Mouse (Mus musculus) heart, postnatal 0 days (tissue): Measurements from ENCODE around the gene Dnm3. TPM values are rescaled to one million over a fixed set of nuclear protein-coding genes. Genes with fewer than 3 reads are reported as not detected.

Source experiments
- ATAC-seq: fragments of 200-750 bp; cut with Nextera tagmentation; 2 replicates; pipeline ENCODE4 v1.8.0; 2017; ENCODE audit warnings: low read depth, moderate number of reproducible peaks, moderate library complexity; ENCODE audit not compliant: insufficient read depth
- DNase-seq: peaks from one replicate; pipeline ENCODE4 v3.0.0-alpha.2; 2016; ENCODE audit warnings: low spot score
- H3K27ac ChIP-seq: fragments of 300-500 bp; sonication (generic); 2 replicates; pipeline ENCODE4 v1.5.1; 2014; ENCODE audit warnings: low read depth, mild to moderate bottlenecking
- H3K27me3 ChIP-seq: fragments of 300-500 bp; sonication (generic); 2 replicates; pipeline ENCODE4 v1.6.1; 2014; ENCODE audit warnings: low read length, mixed read lengths; ENCODE audit not compliant: control insufficient read depth, insufficient read depth
- H3K36me3 ChIP-seq: fragments of 300-500 bp; sonication (generic); replicated peaks from 2 replicates; pipeline ENCODE4 v1.6.1; 2014; ENCODE audit warnings: low read length, mixed read lengths; ENCODE audit not compliant: control insufficient read depth, insufficient read depth
- H3K4me1 ChIP-seq: fragments of 300-500 bp; sonication (generic); 2 replicates; pipeline ENCODE4 v1.6.1; 2014; ENCODE audit warnings: antibody characterized with exemption; ENCODE audit not compliant: control insufficient read depth, insufficient read depth
- H3K4me2 ChIP-seq: fragments of 300-500 bp; sonication (generic); 2 replicates; pipeline ENCODE4 v1.6.1; 2014; ENCODE audit warnings: low read depth, mild to moderate bottlenecking, low read length, moderate library complexity
- H3K4me3 ChIP-seq: fragments of 300-500 bp; sonication (generic); 2 replicates; pipeline ENCODE4 v1.5.1; 2014; ENCODE audit warnings: low read depth, low read length
- H3K9ac ChIP-seq: fragments of 300-500 bp; sonication (generic); replicated peaks from 2 replicates; pipeline ENCODE4 v1.6.1; 2014; ENCODE audit warnings: low read depth, low read length, mixed read lengths
- H3K9me3 ChIP-seq: fragments of 300-500 bp; sonication (generic); replicated peaks from 2 replicates; pipeline ENCODE4 v1.6.1; 2016; ENCODE audit warnings: low read length; ENCODE audit not compliant: control insufficient read depth
- CTCF ChIP-seq: IDR thresholded peaks from 2 replicates; pipeline ENCODE4 v1.5.1; 2016; ENCODE audit warnings: antibody characterized with exemption, control low read depth, low read depth
- EP300 ChIP-seq: IDR thresholded peaks from 2 replicates; pipeline ENCODE4 v1.6.1; 2016; ENCODE audit warnings: antibody characterized with exemption, low read depth
- WGBS: fragments of 180-500 bp; shearing (Covaris S2); extraction: QIAGEN DNeasy Blood & Tissue Kit; methylation state at CpG from one replicate; pipeline ENCODE4 v1.1.7; 2014; 5-methylcytosine and 5-hydroxymethylcytosine counted together
- polyA plus RNA-seq: library from polyadenylated mRNA; unstranded; fragments of >200 nt; fragmentation: Nextera tagmentation; extraction: Ambion mirVana; gene quantifications from 2 replicates; pipeline ENCODE4 v1.2.1, GENCODE M21; 2015
- total RNA-seq: library from RNA; depleted of rRNA; stranded (reverse); fragments of >200 nt; gene quantifications from 2 replicates; pipeline ENCODE4 v1.2.3, GENCODE M21; 2014; ENCODE audit warnings: low replicate concordance

Dnm3 gene
- total and polyA plus RNA-seq, 2 experiments from 2014 or later, result 1.9 to 2.4 TPM

DNA sequence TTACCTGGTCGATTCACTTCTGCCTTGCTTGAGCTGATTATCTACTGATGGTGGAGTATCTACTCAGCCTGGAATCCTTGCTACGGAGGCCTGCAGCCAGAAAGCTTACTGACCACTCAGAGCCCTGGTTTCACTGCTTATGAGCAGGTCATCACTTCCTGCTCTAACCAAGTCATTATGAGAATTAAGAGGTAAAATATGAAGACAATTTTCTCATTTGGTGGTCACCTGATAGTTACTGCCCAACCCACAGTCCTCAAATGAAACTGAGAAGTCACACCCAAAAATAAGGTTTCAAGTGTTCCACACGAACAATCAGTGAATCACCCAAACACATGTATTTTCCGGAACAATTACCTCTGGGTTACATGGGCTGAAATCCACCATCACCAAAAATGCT, 289.1 kb downstream of the Dnm3 start:
- H3K27ac ChIP-seq, result no peak overlapping the region
- 76% methylated on average over 4 of the region's 4 CpGs for WGBS
- no peak for DNase-seq

GRCm38 (mm10) chr1:162187352-162188120, 290.3 kb downstream of the Dnm3 start:
- 51% methylated on average over 8 of the region's 8 CpGs for WGBS
- Histone ChIP-seq H3K27me3 (no peaks in the 10 kb centered on the region), H3K4me3 (no peak overlapping the region), H3K9me3 (no peaks in the 10 kb centered on the region), H3K36me3 (no peaks in the 10 kb centered on the region), H3K27ac (peak overlapping the region; percentile 66), H3K4me2 (no peak overlapping the region), H3K4me1 (peaks cover 30% of the 10 kb centered on the region), H3K9ac (no peak overlapping the region)
- TF ChIP-seq CTCF (no peak), EP300 (no peak)
- no peak for ATAC-seq
- peak; percentile 16 for DNase-seq

More for the DNA sequence above, 289.1 kb downstream of the Dnm3 start:
- H3K4me2 ChIP-seq, result no peak overlapping the region
- no peaks in the 10 kb centered on the region for H3K27me3 ChIP-seq
- ATAC-seq, result no peak
- H3K36me3 ChIP-seq, result no peaks in the 10 kb centered on the region
- no peak for TF ChIP-seq EP300
- no peak for TF ChIP-seq CTCF
- H3K9me3 ChIP-seq, result no peaks in the 10 kb centered on the region
- H3K4me1 ChIP-seq, result peaks cover 25% of the 10 kb centered on the region
- H3K9ac ChIP-seq, result no peak overlapping the region
- no peak overlapping the region for H3K4me3 ChIP-seq

DNA sequence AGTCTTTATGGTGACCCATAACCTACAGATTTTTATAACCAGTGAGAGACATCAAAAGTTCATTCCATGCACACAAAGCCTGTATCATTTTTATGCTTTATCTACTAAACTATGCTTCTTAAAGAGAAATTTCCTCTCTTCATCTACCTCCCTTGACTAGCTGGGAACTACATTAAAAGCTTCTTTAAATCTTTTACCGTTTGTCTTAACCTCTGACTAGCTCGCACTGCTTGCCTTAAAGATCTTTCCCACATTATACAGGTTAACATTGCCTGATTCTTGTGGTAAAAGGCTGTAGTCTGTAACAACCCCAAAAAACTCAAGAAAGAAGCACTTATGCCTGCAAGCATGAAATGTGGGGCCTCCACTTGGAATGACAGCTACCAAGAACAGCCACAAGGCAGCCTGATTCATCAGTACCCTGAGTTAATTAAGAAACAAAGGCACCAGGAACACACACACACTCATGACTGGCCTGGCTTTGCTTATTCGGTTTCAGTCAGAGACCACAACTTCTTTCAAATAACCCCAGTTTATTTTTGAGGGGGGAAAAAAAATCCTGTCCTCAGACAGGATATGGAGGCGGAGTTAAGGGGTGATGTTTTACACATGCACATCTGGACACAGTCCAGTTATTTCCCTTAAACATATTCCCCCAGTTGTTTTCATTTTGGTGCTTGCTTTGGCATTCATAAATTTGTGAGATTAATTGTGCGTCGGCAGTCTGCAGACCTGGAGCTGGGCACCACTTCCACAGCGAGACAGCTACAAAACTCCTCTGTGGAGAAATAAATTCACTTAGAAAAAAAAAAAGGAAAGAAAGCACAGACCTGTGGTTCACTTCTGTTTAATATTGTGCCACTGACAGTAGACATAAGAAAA, 291.1 kb downstream of the Dnm3 start:
- H3K4me1 ChIP-seq, result peaks cover 32% of the 10 kb centered on the region
- H3K4me2 ChIP-seq, result no peak overlapping the region
- no peaks in the 10 kb centered on the region for H3K9me3 ChIP-seq
- H3K27me3 ChIP-seq, result no peaks in the 10 kb centered on the region
- no peak for ATAC-seq
- H3K36me3 ChIP-seq, result no peaks in the 10 kb centered on the region
- H3K9ac ChIP-seq, result no peak overlapping the region
- TF ChIP-seq CTCF, result no peak
- no peak for TF ChIP-seq EP300
- 51% methylated on average over 7 of the region's 7 CpGs for WGBS
- no peak overlapping the region for H3K4me3 ChIP-seq
- peak overlapping the region; percentile 66 for H3K27ac ChIP-seq
- DNase-seq, result peak; percentile 18

DNA sequence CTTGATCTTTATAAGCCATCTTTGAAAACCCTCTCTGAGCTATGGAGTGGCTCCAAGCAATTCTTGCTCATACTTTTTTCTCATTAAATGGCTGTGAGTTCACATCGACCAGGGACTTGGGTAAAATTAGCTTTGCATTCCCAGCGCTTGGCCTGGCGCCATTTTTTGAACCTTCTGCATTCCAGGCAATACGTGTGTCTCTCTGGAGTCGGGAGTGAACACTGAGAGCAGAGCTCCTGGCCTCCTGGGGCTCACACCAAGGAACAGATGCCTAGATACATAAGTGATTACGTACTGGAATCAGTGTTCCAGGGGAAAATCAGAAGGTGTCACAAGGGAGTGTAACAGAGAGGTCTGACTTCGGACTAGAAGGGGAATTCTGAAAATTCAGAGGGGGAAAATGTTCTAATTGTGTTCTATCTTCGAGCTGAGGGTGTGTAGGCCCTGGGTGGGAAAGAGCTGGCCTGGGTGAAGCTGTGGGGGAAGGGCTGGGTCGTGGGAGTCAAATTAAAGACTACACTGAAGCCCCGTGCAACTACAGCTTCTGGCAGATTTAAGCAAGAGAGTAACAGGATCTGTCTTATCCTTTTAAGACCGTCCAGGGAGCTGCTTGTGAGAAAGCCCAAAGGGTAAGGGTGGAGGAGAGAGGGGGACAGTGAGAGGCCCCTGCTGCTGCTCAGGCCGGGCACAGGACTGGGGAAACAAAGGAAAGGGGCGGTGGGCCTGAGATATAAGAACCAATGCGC, 293.7 kb downstream of the Dnm3 start:
- peak overlapping the region; percentile 68 for H3K27ac ChIP-seq
- no peaks in the 10 kb centered on the region for H3K27me3 ChIP-seq
- no peaks in the 10 kb centered on the region for H3K9me3 ChIP-seq
- TF ChIP-seq CTCF, result no peak
- H3K36me3 ChIP-seq, result no peaks in the 10 kb centered on the region
- DNase-seq (peak; percentile 43), ATAC-seq (peak; percentile 68)
- H3K4me1 ChIP-seq, result peaks cover 38% of the 10 kb centered on the region
- no peak overlapping the region for H3K9ac ChIP-seq
- H3K4me3 ChIP-seq, result no peak overlapping the region
- peak overlapping the region; percentile 4; the same call in 1 of the 2 replicates for H3K4me2 ChIP-seq
- 27% methylated on average over 14 of the region's 14 CpGs for WGBS

DNA sequence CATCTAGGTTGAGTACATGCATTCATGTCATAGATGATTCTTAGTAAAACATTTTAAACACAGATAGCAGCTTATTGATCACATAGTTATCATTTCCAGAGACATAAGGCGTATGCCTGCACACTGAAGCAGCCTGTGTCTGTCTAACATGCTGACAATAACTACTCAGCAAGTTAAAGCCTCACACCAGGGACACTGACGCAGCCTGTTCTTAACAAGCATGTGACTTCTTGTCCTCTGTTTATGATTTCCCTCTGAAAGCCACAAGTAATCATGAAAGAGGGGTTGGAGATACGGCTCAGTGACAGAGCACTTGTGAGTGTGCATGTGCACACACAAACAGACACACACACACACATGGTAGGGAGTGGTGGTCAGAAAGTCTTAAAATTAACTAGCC, 294.4 kb downstream of the Dnm3 start:
- TF ChIP-seq CTCF (no peak), EP300 (no peak)
- ATAC-seq (no peak), DNase-seq (no peak)
- H3K9ac ChIP-seq, result no peak overlapping the region
- no peaks in the 10 kb centered on the region for H3K36me3 ChIP-seq
- H3K27ac ChIP-seq, result peak overlapping the region; percentile 68
- no peaks in the 10 kb centered on the region for H3K9me3 ChIP-seq
- no peaks in the 10 kb centered on the region for H3K27me3 ChIP-seq
- no peak overlapping the region for H3K4me3 ChIP-seq
- no peak overlapping the region for H3K4me2 ChIP-seq
- peaks cover 38% of the 10 kb centered on the region for H3K4me1 ChIP-seq
- WGBS, result 52% methylated on average over 3 of the region's 3 CpGs
